Mouse (Mus musculus): ENCODE measurements around the gene Cpne1. TPM values are rescaled to one million over a fixed set of nuclear protein-coding genes. Genes with fewer than 3 reads are reported as not detected.
A peak's percentile ranks its signal among the peaks of the same experiment; 100 is the strongest.

The Cpne1 gene
- 31.9 and 34.5 TPM in 2 replicates for polyA plus RNA-seq (2015; fragmentation: Nextera tagmentation; extraction: Ambion mirVana)

- WGBS, result under 1% methylated on average over 74 of the region's 74 CpGs
- Histone ChIP-seq H3K4me3 (peak within 1 kb of the TSS; percentile 98), H3K36me3 (no peaks in the 10 kb centered on the region), H3K4me2 (replicated peaks) (peak within 1 kb of the TSS; percentile 53), H3K4me1 (peaks cover 24% of the 10 kb centered on the region), H3K27ac (replicated peaks) (peak within 1 kb of the TSS; percentile 94), H3K9me3 (no peaks in the 10 kb centered on the region), H3K27me3 (no peaks in the 10 kb centered on the region), H3K9ac (replicated peaks) (peak within 1 kb of the TSS; percentile 97)
- peak; percentile 96 for ATAC-seq (replicated peaks)
These were observed at the start of gene Cpne1, which contains the start of gene Rbm12 for GRCm38 (mm10) chr2:156111358-156112079. TSS of gene Cpne1 (minus strand) at chr2:156111965. TSS of gene Rbm12 (minus strand) at chr2:156111978.

- H3K4me3 ChIP-seq, result no peak overlapping the region
- no peak for ATAC-seq (replicated peaks)
- peaks cover 3% of the 10 kb centered on the region; the same call in 1 of the 2 replicates for H3K4me1 ChIP-seq
- no peak overlapping the region for H3K4me2 ChIP-seq (replicated peaks)
- peaks cover 73% of the 10 kb centered on the region for H3K36me3 ChIP-seq
- no peak overlapping the region for H3K9ac ChIP-seq (replicated peaks)
- H3K9me3 ChIP-seq, result no peaks in the 10 kb centered on the region
- no peaks in the 10 kb centered on the region for H3K27me3 ChIP-seq
- no peak overlapping the region for H3K27ac ChIP-seq (replicated peaks)
These were observed 39.8 kb upstream of the Cpne1 start for GRCm38 (mm10) chr2:156151538-156151937.

GRCm38 (mm10) chr2:156147316-156147915 is 35.7 kb upstream of the Cpne1 start:
- Histone ChIP-seq H3K27me3 (no peaks in the 10 kb centered on the region), H3K4me2 (replicated peaks) (no peak overlapping the region), H3K9me3 (no peaks in the 10 kb centered on the region), H3K36me3 (peaks cover 52% of the 10 kb centered on the region), H3K27ac (replicated peaks) (no peak overlapping the region), H3K9ac (replicated peaks) (no peak overlapping the region), H3K4me3 (no peak overlapping the region), H3K4me1 (peaks cover 21% of the 10 kb centered on the region)
- no peak for ATAC-seq (replicated peaks)
- WGBS, result 84% methylated on average over 3 of the region's 3 CpGs

- Histone ChIP-seq H3K27ac (replicated peaks) (no peak overlapping the region), H3K4me3 (no peak overlapping the region), H3K36me3 (peaks cover 46% of the 10 kb centered on the region), H3K4me1 (peaks cover 21% of the 10 kb centered on the region), H3K27me3 (no peaks in the 10 kb centered on the region), H3K4me2 (replicated peaks) (no peak overlapping the region), H3K9me3 (no peaks in the 10 kb centered on the region), H3K9ac (replicated peaks) (no peak overlapping the region)
- 65% methylated on average over 5 of the region's 5 CpGs for WGBS
- ATAC-seq (replicated peaks), result no peak
These were observed 34.7 kb upstream of the Cpne1 start for GRCm38 (mm10) chr2:156146272-156146989.

- Histone ChIP-seq H3K4me3 (peak overlapping the region; percentile 86; the same call in 1 of the 2 replicates), H3K9ac (replicated peaks) (no peak overlapping the region), H3K27me3 (no peaks in the 10 kb centered on the region), H3K27ac (replicated peaks) (no peak overlapping the region), H3K4me1 (peaks cover 21% of the 10 kb centered on the region), H3K9me3 (no peaks in the 10 kb centered on the region), H3K4me2 (replicated peaks) (0 out of 2 replicates have a peak overlapping the region, but pooled peaks have one; percentile 71), H3K36me3 (peaks cover 42% of the 10 kb centered on the region)
- WGBS, result 61% methylated on average over 11 of the region's 11 CpGs
- no peak for ATAC-seq (replicated peaks)
These were observed 33.8 kb upstream of the Cpne1 start for GRCm38 (mm10) chr2:156145486-156146130.

- Histone ChIP-seq H3K4me1 (peaks cover 21% of the 10 kb centered on the region), H3K36me3 (peaks cover 30% of the 10 kb centered on the region), H3K9me3 (no peaks in the 10 kb centered on the region), H3K27me3 (no peaks in the 10 kb centered on the region), H3K9ac (replicated peaks) (peak within 1 kb of the TSS; percentile 79), H3K4me3 (peak within 1 kb of the TSS; percentile 86), H3K27ac (replicated peaks) (peak within 1 kb of the TSS; percentile 94), H3K4me2 (replicated peaks) (peak within 1 kb of the TSS; percentile 71)
- peak; percentile 99 for ATAC-seq (replicated peaks)
- WGBS, result under 1% methylated on average over 68 of the region's 70 CpGs
These were observed 32.4 kb upstream of the Cpne1 start, which contains the start of the genes Romo1 and Nfs1 for GRCm38 (mm10) chr2:156143953-156144724. TSS of gene Romo1 (plus strand) at chr2:156144039. TSS of gene Nfs1 (minus strand) at chr2:156144186.

GRCm38 (mm10) chr2:156143367-156143766 is 31.6 kb upstream of the Cpne1 start:
- H3K4me2 ChIP-seq (replicated peaks), result peak overlapping the region; percentile 71
- peaks cover 23% of the 10 kb centered on the region for H3K36me3 ChIP-seq
- peak overlapping the region; percentile 94 for H3K27ac ChIP-seq (replicated peaks)
- 2% methylated on average over 16 of the region's 16 CpGs for WGBS
- H3K4me3 ChIP-seq, result peak overlapping the region; percentile 86
- H3K4me1 ChIP-seq, result peaks cover 21% of the 10 kb centered on the region
- no peaks in the 10 kb centered on the region for H3K9me3 ChIP-seq
- no peaks in the 10 kb centered on the region for H3K27me3 ChIP-seq
- H3K9ac ChIP-seq (replicated peaks), result peak overlapping the region; percentile 79
- ATAC-seq (replicated peaks), result no peak

- no peaks in the 10 kb centered on the region for H3K9me3 ChIP-seq
- no peak for ATAC-seq (replicated peaks)
- H3K4me3 ChIP-seq, result peak overlapping the region; percentile 86
- peaks cover 21% of the 10 kb centered on the region for H3K4me1 ChIP-seq
- no peaks in the 10 kb centered on the region for H3K27me3 ChIP-seq
- H3K4me2 ChIP-seq (replicated peaks), result peak overlapping the region; percentile 71
- 89% methylated on average over 2 of the region's 2 CpGs for WGBS
- peak overlapping the region; percentile 94; the same call in 1 of the 2 replicates for H3K27ac ChIP-seq (replicated peaks)
- H3K9ac ChIP-seq (replicated peaks), result peak overlapping the region; percentile 79; the same call in 1 of the 2 replicates
- H3K36me3 ChIP-seq, result peaks cover 18% of the 10 kb centered on the region
These were observed 31.1 kb upstream of the Cpne1 start for GRCm38 (mm10) chr2:156142820-156143219.

- WGBS, result 90% methylated on average over 6 of the region's 6 CpGs
- Histone ChIP-seq H3K9ac (replicated peaks) (no peak overlapping the region), H3K27me3 (no peaks in the 10 kb centered on the region), H3K27ac (replicated peaks) (no peak overlapping the region), H3K4me2 (replicated peaks) (no peak overlapping the region), H3K4me1 (no peaks in the 10 kb centered on the region), H3K4me3 (no peak overlapping the region), H3K9me3 (no peaks in the 10 kb centered on the region), H3K36me3 (peaks cover 6% of the 10 kb centered on the region; the same call in 1 of the 2 replicates)
- ATAC-seq (replicated peaks), result no peak
These were observed 23.9 kb upstream of the Cpne1 start for GRCm38 (mm10) chr2:156135695-156136094.

- Histone ChIP-seq H3K27me3 (no peaks in the 10 kb centered on the region), H3K4me3 (no peak overlapping the region), H3K4me1 (no peaks in the 10 kb centered on the region), H3K9ac (replicated peaks) (no peak overlapping the region), H3K9me3 (no peaks in the 10 kb centered on the region), H3K27ac (replicated peaks) (no peak overlapping the region), H3K4me2 (replicated peaks) (no peak overlapping the region), H3K36me3 (peaks cover 6% of the 10 kb centered on the region; the same call in 1 of the 2 replicates)
- no peak for ATAC-seq (replicated peaks)
- 87% methylated on average over 5 of the region's 5 CpGs for WGBS
These were observed 22.4 kb upstream of the Cpne1 start for GRCm38 (mm10) chr2:156134161-156134560.

- H3K9ac ChIP-seq (replicated peaks), result no peak within 1 kb of the TSS
- no peak for ATAC-seq (replicated peaks)
- 98% methylated on average over 5 of the region's 5 CpGs for WGBS
- no peaks in the 10 kb centered on the region for H3K4me1 ChIP-seq
- no peaks in the 10 kb centered on the region for H3K9me3 ChIP-seq
- H3K27me3 ChIP-seq, result no peaks in the 10 kb centered on the region
- no peak within 1 kb of the TSS for H3K4me3 ChIP-seq
- H3K27ac ChIP-seq (replicated peaks), result no peak within 1 kb of the TSS
- no peak within 1 kb of the TSS for H3K4me2 ChIP-seq (replicated peaks)
- peaks cover 15% of the 10 kb centered on the region for H3K36me3 ChIP-seq
These were observed 15.2 kb upstream of the Cpne1 start, which contains the start of gene Gm28036 for GRCm38 (mm10) chr2:156126992-156127391. TSS of gene Gm28036 (minus strand) at chr2:156127092.
